Mouse (Mus musculus): ENCODE data around the gene Slc22a2. TPM values are rescaled to one million over a fixed set of nuclear protein-coding genes. Genes with fewer than 3 reads are reported as not detected.

Gene Slc22a2
- polyA plus RNA-seq (2014; fragmentation: Illumina TruSeq; extraction: RNeasy Lipid Tissue Mini Kit (QIAGEN cat#74804); ENCODE audit: low read depth, low replicate concordance) = 0.22 TPM

GRCm38 (mm10) chr17:12583991-12584390, at the start of gene Slc22a2:
Slc22a2 (plus strand) TSS chr17:12584132.

DNA sequence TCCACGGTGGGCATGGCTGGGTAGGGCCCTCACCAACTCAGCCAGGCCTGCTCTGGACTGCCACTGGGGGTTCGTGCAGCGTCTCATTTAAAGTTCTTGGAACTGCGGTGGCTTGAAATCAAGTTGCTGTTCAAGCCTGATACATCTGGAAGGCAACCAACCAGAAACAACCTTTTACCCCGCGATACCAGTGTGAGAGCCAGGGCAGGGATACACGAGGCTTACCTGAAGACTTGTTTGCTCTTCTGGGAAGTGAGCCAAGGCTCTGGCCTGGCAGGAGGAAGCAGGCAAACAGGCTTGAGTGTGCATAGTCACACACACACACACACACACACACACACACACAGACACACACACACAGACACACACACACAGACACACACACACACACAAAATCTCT, 91.7 kb downstream of the Slc22a2 start, which contains the start of gene Slc22a1:
TSS of gene Slc22a1 (minus strand) at position 184 of the 400 bp plus-strand sequence.

Other genes with a start within 250 kb of the Slc22a2 start
- not detected for gene Plg, start 205.5 kb upstream of the Slc22a2 start, polyA plus RNA-seq (2014; fragmentation: Illumina TruSeq; extraction: RNeasy Lipid Tissue Mini Kit (QIAGEN cat#74804); ENCODE audit: low read depth, low replicate concordance)
- gene Slc22a3, start 76.4 kb upstream of the Slc22a2 start, polyA plus RNA-seq (2014; fragmentation: Illumina TruSeq; extraction: RNeasy Lipid Tissue Mini Kit (QIAGEN cat#74804); ENCODE audit: low read depth, low replicate concordance) = 17.7 TPM
- 1.8 TPM for gene Slc22a1, start 91.7 kb downstream of the Slc22a2 start, polyA plus RNA-seq (2014; fragmentation: Illumina TruSeq; extraction: RNeasy Lipid Tissue Mini Kit (QIAGEN cat#74804); ENCODE audit: low read depth, low replicate concordance)
- gene Igf2r, start 185.5 kb downstream of the Slc22a2 start, polyA plus RNA-seq (2014; fragmentation: Illumina TruSeq; extraction: RNeasy Lipid Tissue Mini Kit (QIAGEN cat#74804); ENCODE audit: low read depth, low replicate concordance) = 17.5 TPM